25 mouse cellular contexts compared by ENCODE assay signal in genomic region chr1:92637501-92638172, GRCm38 (mm10). TPM values are rescaled to one million over a fixed set of nuclear protein-coding genes. Genes with fewer than 3 reads are reported as not detected.
"Had no signal": no experiment of that assay in that cellular context is flagged by ENCODE, and none has a peak within 500 bp of the region (broad histone marks: within the 10 kb centered on the region; RNA-seq: fewer than 3 reads in every experiment).

No protein-coding gene starts in this region.

- H3K4me3 ChIP-seq: lung, embryonic 15.5 days; midbrain, embryonic 10.5 days; neural tube, embryonic 12.5 days; neural tube, embryonic 15.5 days had no signal

- DNase-seq: kidney, adult 11 months; kidney, adult 9 months; kidney, postnatal 25 days; lung, adult 18-20 months; lung, postnatal 36 days; midbrain, embryonic 14.5 days; right cerebral cortex, postnatal 14 days; right cerebral cortex, postnatal 4 days; thymus, postnatal 36 days had no signal

- H3K27me3 ChIP-seq: lung, embryonic 15.5 days; neural tube, embryonic 12.5 days; neural tube, embryonic 15.5 days had no signal

- H3K27ac ChIP-seq: kidney, postnatal 0 days; liver, embryonic 14.5 days; lung, embryonic 15.5 days; midbrain, embryonic 10.5 days; neural tube, embryonic 12.5 days; neural tube, embryonic 15.5 days; stomach, postnatal 0 days had no signal

RNA-seq across cellular contexts. Expression of gene Otos, which starts 11.0 kb away (rescaled TPM):
- total RNA-seq: left cerebral cortex, postnatal 36 days had no signal
- polyA plus RNA-seq: limb, embryonic 11.5 days; liver, embryonic 11.5 days; neural tube, embryonic 12.5 days; stomach, embryonic 14.5 days had no signal

RNA-seq across cellular contexts. Expression of gene Olfr12, which starts 20.0 kb away (rescaled TPM):
- total RNA-seq: layer of hippocampus, postnatal 10 days; left cerebral cortex, postnatal 36 days had no signal
- polyA plus RNA-seq: kidney, postnatal 0 days; large intestine, adult 2 months; limb, embryonic 11.5 days; limb, embryonic 14.5 days; liver, embryonic 11.5 days; liver, embryonic 14.5 days; lung, embryonic 15.5 days; midbrain, embryonic 10.5 days; midbrain, embryonic 14.5 days; neural tube, embryonic 12.5 days; neural tube, embryonic 15.5 days; stomach, embryonic 14.5 days; stomach, postnatal 0 days; urinary bladder, adult 2 months had no signal

RNA-seq across cellular contexts. Expression of gene Olfr1410, which starts 32.1 kb away (rescaled TPM):
- total RNA-seq: layer of hippocampus, adult 8-10 months; layer of hippocampus, postnatal 10 days; left cerebral cortex, postnatal 36 days had no signal
- polyA plus RNA-seq: kidney, postnatal 0 days; large intestine, adult 2 months; limb, embryonic 11.5 days; limb, embryonic 14.5 days; liver, embryonic 11.5 days; liver, embryonic 14.5 days; lung, embryonic 15.5 days; midbrain, embryonic 10.5 days; midbrain, embryonic 14.5 days; neural tube, embryonic 12.5 days; neural tube, embryonic 15.5 days; stomach, embryonic 14.5 days; stomach, postnatal 0 days; urinary bladder, adult 2 months had no signal

RNA-seq across cellular contexts. Expression of gene Olfr1411, which starts 43.4 kb away (rescaled TPM):
- total RNA-seq: layer of hippocampus, adult 8-10 months; layer of hippocampus, postnatal 10 days; left cerebral cortex, postnatal 36 days had no signal
- polyA plus RNA-seq: kidney, postnatal 0 days; large intestine, adult 2 months; limb, embryonic 11.5 days; limb, embryonic 14.5 days; liver, embryonic 11.5 days; liver, embryonic 14.5 days; lung, embryonic 15.5 days; midbrain, embryonic 10.5 days; midbrain, embryonic 14.5 days; neural tube, embryonic 12.5 days; neural tube, embryonic 15.5 days; stomach, embryonic 14.5 days; stomach, postnatal 0 days; urinary bladder, adult 2 months had no signal
